Mouse (Mus musculus): ENCODE measurements at regions not wholly inside any gene's neighbourhood (a gene's known extent, or its start where the extent isn't known, plus 50 kb on each side); places are given as distances from the start of the nearest gene placed in this dataset.

GRCm38 (mm10) chr9:113309707-113310574 lies 398.1 kb downstream of the Pdcd6ip start:
- no peak for DNase-seq (ENCODE audit: extremely low read depth, insufficient read length, low spot score)

GRCm38 (mm10) chr9:113305761-113306160 lies 402.3 kb downstream of the Pdcd6ip start:
- no peak for DNase-seq (ENCODE audit: extremely low read depth, insufficient read length, low spot score)

GRCm38 (mm10) chr9:113302429-113302828 lies 405.6 kb downstream of the Pdcd6ip start:
- DNase-seq (ENCODE audit: extremely low read depth, insufficient read length, low spot score), result no peak

GRCm38 (mm10) chr9:113300846-113301245 lies 407.2 kb downstream of the Pdcd6ip start:
- no peak for DNase-seq (ENCODE audit: extremely low read depth, insufficient read length, low spot score)

GRCm38 (mm10) chr9:113299900-113300299 lies 408.2 kb downstream of the Pdcd6ip start:
- DNase-seq (ENCODE audit: extremely low read depth, insufficient read length, low spot score), result no peak

- DNase-seq (ENCODE audit: extremely low read depth, insufficient read length, low spot score), result no peak
These were observed 412.1 kb downstream of the Pdcd6ip start for GRCm38 (mm10) chr9:113295850-113296467.

- no peak for DNase-seq (ENCODE audit: extremely low read depth, insufficient read length, low spot score)
These were observed 420.7 kb downstream of the Pdcd6ip start for GRCm38 (mm10) chr9:113287397-113287796.

- DNase-seq (ENCODE audit: extremely low read depth, insufficient read length, low spot score), result no peak
These were observed 424.8 kb downstream of the Pdcd6ip start for GRCm38 (mm10) chr9:113283244-113283643.

- DNase-seq (ENCODE audit: extremely low read depth, insufficient read length, low spot score), result no peak
These were observed 437.5 kb downstream of the Pdcd6ip start for GRCm38 (mm10) chr9:113270595-113270994.

- no peak for DNase-seq (ENCODE audit: extremely low read depth, insufficient read length, low spot score)
These were observed 440.4 kb downstream of the Pdcd6ip start for GRCm38 (mm10) chr9:113267696-113268095.

GRCm38 (mm10) chr9:113263636-113264035 lies 444.4 kb downstream of the Pdcd6ip start:
- DNase-seq (ENCODE audit: extremely low read depth, insufficient read length, low spot score), result no peak

- no peak for DNase-seq (ENCODE audit: extremely low read depth, insufficient read length, low spot score)
These were observed 447.8 kb downstream of the Pdcd6ip start for GRCm38 (mm10) chr9:113260296-113260695.

GRCm38 (mm10) chr9:113258556-113258955 lies 449.5 kb downstream of the Pdcd6ip start:
- no peak for DNase-seq (ENCODE audit: extremely low read depth, insufficient read length, low spot score)

- no peak for DNase-seq (ENCODE audit: extremely low read depth, insufficient read length, low spot score)
These were observed 459.3 kb downstream of the Pdcd6ip start for GRCm38 (mm10) chr9:113248703-113249274.

GRCm38 (mm10) chr9:113247950-113248349 lies 460.1 kb downstream of the Pdcd6ip start:
- no peak for DNase-seq (ENCODE audit: extremely low read depth, insufficient read length, low spot score)

- no peak for DNase-seq (ENCODE audit: extremely low read depth, insufficient read length, low spot score)
These were observed 464.2 kb downstream of the Pdcd6ip start for GRCm38 (mm10) chr9:113243870-113244269.

- DNase-seq (ENCODE audit: extremely low read depth, insufficient read length, low spot score), result no peak
These were observed 474.7 kb downstream of the Pdcd6ip start for GRCm38 (mm10) chr9:113233370-113233769.

GRCm38 (mm10) chr9:113229391-113229790 lies 478.7 kb downstream of the Pdcd6ip start:
- no peak for DNase-seq (ENCODE audit: extremely low read depth, insufficient read length, low spot score)

GRCm38 (mm10) chr9:113213930-113214329 lies 494.1 kb downstream of the Pdcd6ip start:
- DNase-seq (ENCODE audit: extremely low read depth, insufficient read length, low spot score), result no peak

- no peak for DNase-seq (ENCODE audit: extremely low read depth, insufficient read length, low spot score)
These were observed 495.7 kb downstream of the Pdcd6ip start for GRCm38 (mm10) chr9:113212389-113212788.

- DNase-seq (ENCODE audit: extremely low read depth, insufficient read length, low spot score), result no peak
These were observed 499.9 kb downstream of the Pdcd6ip start for GRCm38 (mm10) chr9:113208181-113208580.

GRCm38 (mm10) chr9:113199241-113199640 lies 508.8 kb downstream of the Pdcd6ip start:
- no peak for DNase-seq (ENCODE audit: extremely low read depth, insufficient read length, low spot score)
